Mouse (Mus musculus): Measurements from ENCODE around the gene Frmd5.

- TF ChIP-seq CTCF (IDR thresholded peaks at IDR 0.05; ENCODE audit: extremely low read depth, insufficient read depth, insufficient read length, insufficient replicate concordance) = no peak
- TF ChIP-seq POLR2A (IDR thresholded peaks at IDR 0.05; ENCODE audit: low read depth, low read length) = no peak
These were observed 118.8 kb downstream of the Frmd5 start for GRCm38 (mm10) chr2:121688107-121688506.

All from spleen, adult 2 months (tissue).